Mouse (Mus musculus): ENCODE data around the gene Mrln.

The Mrln gene

GRCm38 (mm10) chr10:70255601-70256210 is 51.2 kb downstream of the Mrln start:
- no peaks in the 10 kb centered on the region for H3K27me3 ChIP-seq (ENCODE audit: control insufficient read depth, insufficient read depth, low read length, poor library complexity, severe bottlenecking)
- H3K36me3 ChIP-seq (ENCODE audit: control insufficient read depth, insufficient read depth, low read length, poor library complexity, severe bottlenecking) = no peaks in the 10 kb centered on the region
- DNase-seq (ENCODE audit: low read depth, low spot score) = no peak

GRCm38 (mm10) chr10:70257029-70257428 is 52.6 kb downstream of the Mrln start:
- H3K27me3 ChIP-seq (ENCODE audit: control insufficient read depth, insufficient read depth, low read length, poor library complexity, severe bottlenecking) = no peaks in the 10 kb centered on the region
- DNase-seq (ENCODE audit: low read depth, low spot score) = no peak
- H3K36me3 ChIP-seq (ENCODE audit: control insufficient read depth, insufficient read depth, low read length, poor library complexity, severe bottlenecking) = no peaks in the 10 kb centered on the region

GRCm38 (mm10) chr10:70260904-70261303 is 56.4 kb downstream of the Mrln start:
- DNase-seq (ENCODE audit: low read depth, low spot score) = no peak
- Histone ChIP-seq H3K36me3 (ENCODE audit: control insufficient read depth, insufficient read depth, low read length, poor library complexity, severe bottlenecking) (no peaks in the 10 kb centered on the region), H3K27me3 (ENCODE audit: control insufficient read depth, insufficient read depth, low read length, poor library complexity, severe bottlenecking) (no peaks in the 10 kb centered on the region)

GRCm38 (mm10) chr10:70262051-70262450 is 57.6 kb downstream of the Mrln start:
- H3K27me3 ChIP-seq (ENCODE audit: control insufficient read depth, insufficient read depth, low read length, poor library complexity, severe bottlenecking) = no peaks in the 10 kb centered on the region
- H3K36me3 ChIP-seq (ENCODE audit: control insufficient read depth, insufficient read depth, low read length, poor library complexity, severe bottlenecking) = no peaks in the 10 kb centered on the region
- no peak for DNase-seq (ENCODE audit: low read depth, low spot score)

GRCm38 (mm10) chr10:70263681-70264189 is 59.3 kb downstream of the Mrln start:
- DNase-seq (ENCODE audit: low read depth, low spot score) = no peak
- Histone ChIP-seq H3K27me3 (ENCODE audit: control insufficient read depth, insufficient read depth, low read length, poor library complexity, severe bottlenecking) (no peaks in the 10 kb centered on the region), H3K36me3 (ENCODE audit: control insufficient read depth, insufficient read depth, low read length, poor library complexity, severe bottlenecking) (no peaks in the 10 kb centered on the region)

- no peaks in the 10 kb centered on the region for H3K27me3 ChIP-seq (ENCODE audit: control insufficient read depth, insufficient read depth, low read length, poor library complexity, severe bottlenecking)
- no peaks in the 10 kb centered on the region for H3K36me3 ChIP-seq (ENCODE audit: control insufficient read depth, insufficient read depth, low read length, poor library complexity, severe bottlenecking)
- no peak for DNase-seq (ENCODE audit: low read depth, low spot score)
Measured at GRCm38 (mm10) chr10:70264337-70265036, 60.0 kb downstream of the Mrln start.

- no peaks in the 10 kb centered on the region for H3K27me3 ChIP-seq (ENCODE audit: control insufficient read depth, insufficient read depth, low read length, poor library complexity, severe bottlenecking)
- H3K36me3 ChIP-seq (ENCODE audit: control insufficient read depth, insufficient read depth, low read length, poor library complexity, severe bottlenecking) = no peaks in the 10 kb centered on the region
- DNase-seq (ENCODE audit: low read depth, low spot score) = no peak
Measured at GRCm38 (mm10) chr10:70266501-70266900, 62.0 kb downstream of the Mrln start.

- Histone ChIP-seq H3K36me3 (ENCODE audit: control insufficient read depth, insufficient read depth, low read length, poor library complexity, severe bottlenecking) (no peaks in the 10 kb centered on the region), H3K27me3 (ENCODE audit: control insufficient read depth, insufficient read depth, low read length, poor library complexity, severe bottlenecking) (no peaks in the 10 kb centered on the region)
- DNase-seq (ENCODE audit: low read depth, low spot score) = no peak
Measured at GRCm38 (mm10) chr10:70268581-70269446, 64.3 kb downstream of the Mrln start.
